Mouse (Mus musculus): Measurements from ENCODE around the gene Slc17a1. TPM values are rescaled to one million over a fixed set of nuclear protein-coding genes. Genes with fewer than 3 reads are reported as not detected.

Slc17a1 gene
- total RNA-seq, 2 experiments from 2014 or later = 0.67 to 1.5 TPM

Small RNAs within 50 kb of the gene (microRNA-seq; reads per million reads assigned to microRNA genes)
- not detected for gene Gm44344

Other genes starting within 250 kb of the Slc17a1 start
- 10 to 100 TPM; 27.7 to 32.2 TPM for gene Hist1h2be, start 246.6 kb upstream of the Slc17a1 start, total RNA-seq (2021)
- 100 to 1,000 TPM; 180 to 217 TPM for gene Hist1h1e, start 245.2 kb upstream of the Slc17a1 start, total RNA-seq (2021)
- 1 to 10 TPM; 8.3 to 9.7 TPM for gene Hist1h2ac, start 183.8 kb upstream of the Slc17a1 start, total RNA-seq (2021)
- 10 to 100 TPM; 76.4 to 77.6 TPM for gene Hist1h2bc, start 183.6 kb upstream of the Slc17a1 start, total RNA-seq (2021)
- gene Hist1h1t, start 171.9 kb upstream of the Slc17a1 start, total RNA-seq (2021) = under 1 TPM; 0.69 to 0.88 TPM
- gene Hist1h4c, start 169.3 kb upstream of the Slc17a1 start, total RNA-seq (2021) = 100 to 1,000 TPM; 175 to 199 TPM
- gene Hfe, start 156.9 kb upstream of the Slc17a1 start, total RNA-seq (2021) = 10 to 100 TPM; 23.3 to 31.0 TPM
- gene Hist1h1c, start 128.9 kb upstream of the Slc17a1 start, total RNA-seq (2021) = 100 to 1,000 TPM; 366 to 432 TPM
- gene Hist1h3c, start 122.1 kb upstream of the Slc17a1 start, total RNA-seq (2021) = 100 to 1,000 TPM; 127 to 144 TPM
- 100 to 1,000 TPM; 173 to 206 TPM for gene Hist1h2bb, start 121.0 kb upstream of the Slc17a1 start, total RNA-seq (2021)
- gene Hist1h2ab, start 116.6 kb upstream of the Slc17a1 start, total RNA-seq (2021) = 100 to 1,000 TPM; 281 to 334 TPM
- gene Hist1h3b, start 115.5 kb upstream of the Slc17a1 start, total RNA-seq (2021) = 100 to 1,000 TPM; 390 to 424 TPM
- gene Hist1h4b, start 110.7 kb upstream of the Slc17a1 start, total RNA-seq (2021) = 100 to 1,000 TPM; 282 to 291 TPM
- 100 to 1,000 TPM; 238 to 251 TPM for gene Hist1h4a, start 106.5 kb upstream of the Slc17a1 start, total RNA-seq (2021)
- 100 to 1,000 TPM; 258 to 301 TPM for gene Hist1h3a, start 105.4 kb upstream of the Slc17a1 start, total RNA-seq (2021)
- 100 to 1,000 TPM; 231 to 274 TPM for gene Hist1h1a, start 104.1 kb upstream of the Slc17a1 start, total RNA-seq (2021)
- gene Trim38, start 97.8 kb upstream of the Slc17a1 start, total RNA-seq (2021) = not detected
- 10 to 100 TPM; 16.2 to 33.8 TPM for gene Slc17a2, start 60.8 kb upstream of the Slc17a1 start, total RNA-seq (2021)
- gene Slc17a3, start 28.3 kb upstream of the Slc17a1 start, total RNA-seq (2021) = 1 to 10 TPM; 3.5 to 5.0 TPM
- 1 to 10 TPM; 3.3 to 5.6 TPM for gene Slc17a4, start 47.3 kb downstream of the Slc17a1 start, total RNA-seq (2021)
- not detected for gene Hist1h2ba, start 66.4 kb downstream of the Slc17a1 start, total RNA-seq (2021)
- gene Hist1h2aa, start 66.7 kb downstream of the Slc17a1 start, total RNA-seq (2021) = not detected
- 1 to 10 TPM; 1.2 to 3.2 TPM for gene Scgn, start 123.5 kb downstream of the Slc17a1 start, total RNA-seq (2021)

All from adrenal gland, postnatal 10 days (tissue).